Mouse (Mus musculus): ENCODE measurements at regions not wholly inside any gene's neighbourhood (a gene's known extent, or its start where the extent isn't known, plus 50 kb on each side); places are given as distances from the start of the nearest gene placed in this dataset.

DNA sequence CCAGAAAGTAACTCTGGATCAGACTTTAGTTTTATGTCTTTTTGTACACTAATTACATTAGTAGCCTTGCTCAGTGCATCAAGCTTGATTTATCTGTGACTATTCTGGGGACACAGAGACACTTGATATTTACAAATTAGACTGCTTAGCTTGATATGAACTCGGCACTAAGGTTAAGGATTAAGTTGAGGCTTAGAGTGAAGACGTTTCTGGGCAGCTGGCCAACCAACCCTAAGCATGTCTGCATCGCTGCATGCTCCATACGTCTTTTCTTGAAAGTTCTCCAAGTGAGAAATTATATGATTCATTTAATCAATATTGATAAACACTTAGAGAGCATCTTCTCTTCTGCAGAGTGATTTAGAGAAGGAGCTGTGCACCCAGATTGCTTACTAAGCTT, 352.6 kb upstream of the Slitrk1 start:
- no peak for DNase-seq (ENCODE audit: low spot score in 2 of 2)

GRCm38 (mm10) chr14:109261990-109262389, 348.0 kb upstream of the Slitrk1 start:
- DNase-seq (ENCODE audit: low spot score in 2 of 2), result no peak

DNA sequence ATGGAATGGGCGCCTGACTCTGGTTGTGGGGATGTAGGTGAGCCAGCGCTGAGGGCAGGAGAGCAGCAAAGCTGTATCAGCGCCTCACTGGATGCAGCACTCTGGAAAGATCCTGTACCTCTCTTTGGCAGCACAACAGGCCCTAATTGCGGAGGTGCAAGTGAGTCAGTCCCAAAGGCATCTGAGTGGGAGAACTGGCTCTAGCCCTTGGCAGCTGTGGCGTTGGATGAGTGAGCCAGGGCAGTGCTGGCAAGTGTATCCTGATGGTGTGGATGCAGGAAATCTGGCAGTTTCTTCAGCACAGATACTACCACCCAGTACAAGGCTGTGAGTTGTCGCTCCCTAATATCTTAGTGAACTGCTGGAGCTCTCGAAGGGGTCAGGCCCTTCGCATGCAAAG, 300.9 kb upstream of the Slitrk1 start:
- DNase-seq (ENCODE audit: low spot score in 2 of 2), result peak in 1 of 2 experiments; percentile 7

DNA sequence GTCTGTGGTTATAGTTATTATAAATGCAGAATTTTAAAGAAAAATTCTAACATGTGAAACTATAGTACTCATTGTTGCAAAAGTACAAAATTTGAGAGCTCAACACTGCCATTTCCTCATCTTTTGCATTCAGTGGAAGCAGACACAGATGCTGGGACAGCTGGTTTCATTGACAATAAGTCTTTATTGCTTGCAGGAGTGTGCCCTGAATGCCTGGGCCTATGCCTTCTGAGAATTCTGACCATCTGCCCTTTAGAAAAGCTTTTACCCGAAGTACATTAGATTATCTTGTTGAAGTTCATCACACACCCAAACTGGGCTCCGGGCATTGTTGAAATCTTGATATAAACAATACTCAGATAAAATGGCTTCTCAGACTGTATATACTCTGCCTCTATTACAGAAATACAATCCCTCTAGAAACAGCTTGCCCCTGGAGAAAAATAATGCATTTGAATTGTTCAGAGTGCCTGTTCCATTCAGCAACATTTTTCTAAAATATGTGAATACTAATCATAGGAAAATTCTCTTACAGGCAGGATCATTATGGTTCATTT, 266.1 kb upstream of the Slitrk1 start:
- no peak for DNase-seq (ENCODE audit: low spot score in 2 of 2)

DNA sequence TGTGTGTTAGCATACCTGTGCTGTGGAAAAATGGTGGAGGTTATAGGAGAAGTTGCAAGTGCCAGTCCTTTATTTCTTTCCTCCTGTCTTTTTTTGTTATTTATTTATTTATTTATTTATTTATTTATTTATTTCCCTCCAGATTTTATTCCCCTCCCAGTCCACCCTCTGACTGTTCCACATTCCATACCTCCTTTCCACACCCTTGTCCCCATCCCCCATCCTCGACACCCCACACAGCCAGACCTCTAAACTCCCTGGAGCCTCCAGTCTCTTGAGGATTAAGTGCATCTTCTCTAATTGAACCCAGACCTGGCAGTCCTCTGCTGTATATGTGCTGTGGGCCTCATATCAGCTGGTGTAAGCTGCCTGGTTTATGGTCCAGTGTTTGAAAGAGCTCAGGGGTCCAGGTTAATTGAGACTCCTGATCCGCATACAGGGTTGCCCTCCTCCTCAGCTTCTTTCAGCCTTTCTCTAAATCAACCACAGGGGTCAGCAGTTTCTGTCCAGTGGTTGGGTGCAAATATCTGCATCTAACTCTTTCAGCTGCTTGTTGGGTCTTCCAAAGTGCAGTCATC, 262.7 kb upstream of the Slitrk1 start:
- no peak for DNase-seq (ENCODE audit: low spot score in 2 of 2)

- no peak for DNase-seq (ENCODE audit: low spot score in 2 of 2)
Observed at GRCm38 (mm10) chr14:109175819-109176218, 261.9 kb upstream of the Slitrk1 start.

All from gastrocnemius, postnatal 4 days (tissue).